Comparison of ENCODE assay signal across 14 mouse cellular contexts in genomic region chr6:135370954-135371353, GRCm38 (mm10).
"Had no signal": no experiment of that assay in that cellular context is flagged by ENCODE, and none has a peak within 500 bp of the region (broad histone marks: within the 10 kb centered on the region; RNA-seq: fewer than 3 reads in every experiment).

No protein-coding gene starts in this region.

- DNase-seq: kidney, postnatal 10 days; kidney, postnatal 4 days; left cerebral cortex, postnatal 4 days; lung, adult 18-20 months; right cerebral cortex, adult 18-20 months; right cerebral cortex, postnatal 25 days; thymus, adult 2 months; thymus, postnatal 25 days had no signal

- H3K36me3 ChIP-seq: midbrain, embryonic 13.5 days; neural tube, embryonic 15.5 days had no signal

- H3K27ac ChIP-seq: layer of hippocampus, adult 2 months; limb, embryonic 13.5 days; liver, embryonic 14.5 days; midbrain, embryonic 13.5 days; neural tube, embryonic 15.5 days had no signal

- H3K4me2 ChIP-seq: limb, embryonic 13.5 days; midbrain, embryonic 13.5 days; neural tube, embryonic 15.5 days had no signal

- ATAC-seq: midbrain, embryonic 13.5 days had no signal

- H3K9me3 ChIP-seq: limb, embryonic 13.5 days; midbrain, embryonic 13.5 days; neural tube, embryonic 15.5 days had no signal

- H3K27me3 ChIP-seq: limb, embryonic 13.5 days; midbrain, embryonic 13.5 days; neural tube, embryonic 15.5 days had no signal

- H3K9ac ChIP-seq: limb, embryonic 13.5 days; liver, embryonic 14.5 days; midbrain, embryonic 13.5 days; neural tube, embryonic 15.5 days had no signal

- H3K4me3 ChIP-seq: layer of hippocampus, adult 2 months; limb, embryonic 13.5 days; midbrain, embryonic 13.5 days; myocyte; neural tube, embryonic 15.5 days had no signal
